ENCODE assay signal across 25 mouse cellular contexts in genomic region chr13:49158040-49158713, GRCm38 (mm10). TPM values are rescaled to one million over a fixed set of nuclear protein-coding genes. Genes with fewer than 3 reads are reported as not detected.
DNase-seq lines count a peak whose midpoint lies in the region; ATAC-seq and TF ChIP-seq lines count a peak whose summit lies in the region.
"Had no signal": no experiment of that assay in that cellular context is flagged by ENCODE, and none has a peak within 500 bp of the region (broad histone marks: within the 10 kb centered on the region; RNA-seq: fewer than 3 reads in every experiment).

No protein-coding gene starts in this region.

- H3K27ac ChIP-seq in kidney, embryonic 15.5 days, result no peak overlapping the region
- H3K27ac ChIP-seq: embryonic facial prominence, embryonic 15.5 days; hindbrain, embryonic 13.5 days; limb, embryonic 10.5 days; liver, embryonic 15.5 days; macrophage; midbrain, embryonic 10.5 days had no signal

- 0 out of 2 replicates have a peak, but pooled peaks cover 3% of the 10 kb centered on the region for H3K27me3 ChIP-seq in kidney, embryonic 15.5 days
- H3K27me3 ChIP-seq: embryonic facial prominence, embryonic 15.5 days had no signal

- peaks cover 11% of the 10 kb centered on the region for H3K4me1 ChIP-seq in kidney, embryonic 15.5 days
- H3K4me1 ChIP-seq in lung, adult 2 months (ENCODE audit: control insufficient read depth, insufficient read depth, low read length), result no peaks in the 10 kb centered on the region
- H3K4me1 ChIP-seq: hindbrain, embryonic 13.5 days; limb, embryonic 10.5 days; liver, embryonic 15.5 days had no signal

- no peak overlapping the region for H3K4me3 ChIP-seq in kidney, embryonic 15.5 days (replicated peaks)
- no peak overlapping the region for H3K4me3 ChIP-seq in lung, adult 2 months (replicated peaks; ENCODE audit: extremely low read depth, low read depth, low read length)
- H3K4me3 ChIP-seq: embryonic facial prominence, embryonic 15.5 days; hindbrain, embryonic 13.5 days; limb, embryonic 10.5 days; liver, embryonic 15.5 days; midbrain, embryonic 10.5 days had no signal

- no peak for TF ChIP-seq POLR2A in lung, adult 2 months (IDR thresholded peaks at IDR 0.05; ENCODE audit: borderline replicate concordance, extremely low read depth, low read depth, low read length)

- ATAC-seq in kidney, embryonic 15.5 days (replicated peaks; ENCODE audit: low FRiP score), result 0 out of 2 replicates have a peak, but pooled peaks have one; percentile 43
- ATAC-seq in erythroid progenitor cell, adult 5-6 weeks (replicated peaks; ENCODE audit: low FRiP score, poor library complexity, severe bottlenecking), result no peak
- no peak for ATAC-seq in megakaryocyte, adult 5-6 weeks (ENCODE audit: poor library complexity, severe bottlenecking)
- ATAC-seq: forebrain, postnatal 0 days had no signal

- no peaks in the 10 kb centered on the region for H3K36me3 ChIP-seq in kidney, embryonic 15.5 days
- H3K36me3 ChIP-seq: embryonic facial prominence, embryonic 15.5 days; hindbrain, embryonic 13.5 days; limb, embryonic 10.5 days; liver, embryonic 15.5 days; midbrain, embryonic 10.5 days had no signal

- no peak overlapping the region for H3K9ac ChIP-seq in kidney, embryonic 15.5 days
- H3K9ac ChIP-seq: embryonic facial prominence, embryonic 15.5 days; forebrain, postnatal 0 days; hindbrain, embryonic 13.5 days; liver, embryonic 15.5 days had no signal

- TF ChIP-seq CTCF in lung, adult 2 months (IDR thresholded peaks at IDR 0.05; ENCODE audit: insufficient read depth, low read length), result no peak

- no peak overlapping the region for H3K4me2 ChIP-seq in kidney, embryonic 15.5 days
- H3K4me2 ChIP-seq: embryonic facial prominence, embryonic 15.5 days; hindbrain, embryonic 13.5 days; liver, embryonic 15.5 days had no signal

- H3K9me3 ChIP-seq in kidney, embryonic 15.5 days (replicated peaks), result no peaks in the 10 kb centered on the region
- H3K9me3 ChIP-seq: embryonic facial prominence, embryonic 15.5 days; hindbrain, embryonic 13.5 days had no signal

- peak; percentile 29 for DNase-seq in right cerebral cortex, adult 18-20 months
- DNase-seq in right cerebral cortex, adult 2 months (ENCODE audit: low spot score in 2 of 2), result no peak
- peak; percentile 35 for DNase-seq in lung, adult 2 months
- DNase-seq in Muller cell, postnatal 12 days (ENCODE audit: inconsistent ontology term), result no peak
- DNase-seq: adrenal gland, postnatal 10 days; cerebellum, adult 8-10 months; forebrain, postnatal 0 days; gastrocnemius, postnatal 36 days; heart, postnatal 36 days; liver; right cerebral cortex, postnatal 25 days; spleen, adult 18-20 months had no signal

- 67% methylated on average over 10 of the region's 10 CpGs for WGBS in kidney, embryonic 15.5 days
- 60% methylated on average over 10 of the region's 10 CpGs for WGBS in lung, adult 2 months

RNA-seq across cellular contexts. Expression of gene Wnk2, which starts 10.4 kb away (rescaled TPM):
- polyA plus RNA-seq in kidney, embryonic 15.5 days (2015; fragmentation: Nextera tagmentation; extraction: Ambion mirVana), result 1.2 and 1.4 TPM in 2 replicates
- 1.5 and 4.2 TPM in 2 replicates for polyA plus RNA-seq in lung, adult 2 months (2012; rRNA removed)
- not detected in 2 replicates for total RNA-seq in erythroid progenitor cell, adult 5-6 weeks (2015; ENCODE audit: low replicate concordance)
- not detected in 2 replicates for total RNA-seq in erythroid progenitor cell, adult 5-6 weeks (2017; ENCODE audit: low replicate concordance)
- 0.66 and 1.6 TPM in 2 replicates for total RNA-seq in megakaryocyte, adult 5-6 weeks (2015)
- total RNA-seq in megakaryocyte, adult 5-6 weeks (2017), result 0.33 and 0.48 TPM in 2 replicates
- total RNA-seq: common myeloid progenitor, adult 5-6 weeks; MEL; monocyte, adult 5-6 weeks had no signal
- polyA plus RNA-seq: C2C12, macrophage had no signal

RNA-seq across cellular contexts. Expression of gene Ninj1, which starts 29.1 kb away (rescaled TPM):
- 57.5 and 59.8 TPM in 2 replicates for polyA plus RNA-seq in kidney, embryonic 15.5 days (2015; fragmentation: Nextera tagmentation; extraction: Ambion mirVana)
- 161 and 222 TPM in 2 replicates for polyA plus RNA-seq in lung, adult 2 months (2012; rRNA removed)
- total RNA-seq in erythroid progenitor cell, adult 5-6 weeks (2015; ENCODE audit: low replicate concordance), result 27.2 and 40.7 TPM in 2 replicates
- 0.76 and 4.6 TPM in 2 replicates for total RNA-seq in erythroid progenitor cell, adult 5-6 weeks (2017; ENCODE audit: low replicate concordance)
- 76.1 and 81.6 TPM in 2 replicates for total RNA-seq in megakaryocyte, adult 5-6 weeks (2015)
- total RNA-seq in megakaryocyte, adult 5-6 weeks (2017), result 33.4 and 48.2 TPM in 2 replicates

RNA-seq across cellular contexts. Expression of gene Card19, which starts 57.7 kb away (rescaled TPM):
- 45.7 and 47.2 TPM in 2 replicates for polyA plus RNA-seq in kidney, embryonic 15.5 days (2015; fragmentation: Nextera tagmentation; extraction: Ambion mirVana)
- polyA plus RNA-seq in lung, adult 2 months (2012; rRNA removed), result 142 and 178 TPM in 2 replicates
- 3.2 and 17.6 TPM in 2 replicates for total RNA-seq in erythroid progenitor cell, adult 5-6 weeks (2015; ENCODE audit: low replicate concordance)
- 2.2 and 3.4 TPM in 2 replicates for total RNA-seq in erythroid progenitor cell, adult 5-6 weeks (2017; ENCODE audit: low replicate concordance)
- total RNA-seq in megakaryocyte, adult 5-6 weeks (2015), result 85.5 and 103 TPM in 2 replicates
- 91.0 and 123 TPM in 2 replicates for total RNA-seq in megakaryocyte, adult 5-6 weeks (2017)

Comparison
In these comparisons a context has a peak if more than half of its experiments do, and no peak if none do; other contexts are left out.
1. DNase-seq: peak in right cerebral cortex, adult 18-20 months (single experiment) and lung, adult 2 months (single experiment); none in right cerebral cortex, adult 2 months (0 of 2) and Muller cell, postnatal 12 days (single experiment).
2. RNA of gene Card19, which starts 57.7 kb away (total RNA-seq): 85.5 to 123 TPM in megakaryocyte, adult 5-6 weeks; 2.2 to 17.6 TPM in erythroid progenitor cell, adult 5-6 weeks; every median in the first group is over 4 times any median in the second.